Mouse (Mus musculus) heart, postnatal 0 days (tissue): ENCODE data around the gene Heatr5b. TPM values are rescaled to one million over a fixed set of nuclear protein-coding genes. Genes with fewer than 3 reads are reported as not detected.

Experiments
- ATAC-seq: fragments of 200-750 bp; cut with Nextera tagmentation; 2 replicates; pipeline ENCODE4 v1.8.0; 2017; ENCODE audit warnings: low read depth, moderate number of reproducible peaks, moderate library complexity; ENCODE audit not compliant: insufficient read depth
- DNase-seq: peaks from one replicate; pipeline ENCODE4 v3.0.0-alpha.2; 2016; ENCODE audit warnings: low spot score
- H3K27ac ChIP-seq: fragments of 300-500 bp; sonication (generic); 2 replicates; pipeline ENCODE4 v1.5.1; 2014; ENCODE audit warnings: low read depth, mild to moderate bottlenecking
- H3K27me3 ChIP-seq: fragments of 300-500 bp; sonication (generic); 2 replicates; pipeline ENCODE4 v1.6.1; 2014; ENCODE audit warnings: low read length, mixed read lengths; ENCODE audit not compliant: control insufficient read depth, insufficient read depth
- H3K36me3 ChIP-seq: fragments of 300-500 bp; sonication (generic); replicated peaks from 2 replicates; pipeline ENCODE4 v1.6.1; 2014; ENCODE audit warnings: low read length, mixed read lengths; ENCODE audit not compliant: control insufficient read depth, insufficient read depth
- H3K4me1 ChIP-seq: fragments of 300-500 bp; sonication (generic); 2 replicates; pipeline ENCODE4 v1.6.1; 2014; ENCODE audit warnings: antibody characterized with exemption; ENCODE audit not compliant: control insufficient read depth, insufficient read depth
- H3K4me2 ChIP-seq: fragments of 300-500 bp; sonication (generic); 2 replicates; pipeline ENCODE4 v1.6.1; 2014; ENCODE audit warnings: low read depth, mild to moderate bottlenecking, low read length, moderate library complexity
- H3K4me3 ChIP-seq: fragments of 300-500 bp; sonication (generic); 2 replicates; pipeline ENCODE4 v1.5.1; 2014; ENCODE audit warnings: low read depth, low read length
- H3K9ac ChIP-seq: fragments of 300-500 bp; sonication (generic); replicated peaks from 2 replicates; pipeline ENCODE4 v1.6.1; 2014; ENCODE audit warnings: low read depth, low read length, mixed read lengths
- H3K9me3 ChIP-seq: fragments of 300-500 bp; sonication (generic); replicated peaks from 2 replicates; pipeline ENCODE4 v1.6.1; 2016; ENCODE audit warnings: low read length; ENCODE audit not compliant: control insufficient read depth
- CTCF ChIP-seq: IDR thresholded peaks from 2 replicates; pipeline ENCODE4 v1.5.1; 2016; ENCODE audit warnings: antibody characterized with exemption, control low read depth, low read depth
- EP300 ChIP-seq: IDR thresholded peaks from 2 replicates; pipeline ENCODE4 v1.6.1; 2016; ENCODE audit warnings: antibody characterized with exemption, low read depth
- WGBS: fragments of 180-500 bp; shearing (Covaris S2); extraction: QIAGEN DNeasy Blood & Tissue Kit; methylation state at CpG from one replicate; pipeline ENCODE4 v1.1.7; 2014; 5-methylcytosine and 5-hydroxymethylcytosine counted together
- polyA plus RNA-seq: library from polyadenylated mRNA; unstranded; fragments of >200 nt; fragmentation: Nextera tagmentation; extraction: Ambion mirVana; gene quantifications from 2 replicates; pipeline ENCODE4 v1.2.1, GENCODE M21; 2015
- total RNA-seq: library from RNA; depleted of rRNA; stranded (reverse); fragments of >200 nt; gene quantifications from 2 replicates; pipeline ENCODE4 v1.2.3, GENCODE M21; 2014; ENCODE audit warnings: low replicate concordance; rRNA removed

The Heatr5b gene
- total and polyA plus RNA-seq, 2 experiments from 2014 or later = 13.8 to 56.7 TPM

DNA sequence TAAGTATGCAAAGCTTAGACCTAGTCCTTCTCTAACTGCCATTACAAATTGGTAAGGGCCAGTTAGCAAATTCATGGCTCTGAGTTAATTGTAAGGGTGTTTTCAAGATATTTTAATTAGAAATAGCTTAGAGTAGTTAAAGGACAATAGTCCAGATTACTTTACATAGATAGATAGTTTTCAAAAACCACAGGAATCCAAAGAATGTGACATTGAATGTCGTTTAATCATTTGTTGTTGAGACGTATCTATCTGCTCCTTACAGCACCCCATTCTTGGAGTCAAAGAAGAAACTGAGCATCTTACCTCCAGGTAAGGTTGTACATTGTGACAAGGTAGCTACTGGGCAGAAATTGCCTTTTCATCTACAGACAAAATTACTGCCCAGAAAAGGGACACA, 124.9 kb downstream of the Heatr5b start:
- Histone ChIP-seq H3K4me1 (no peaks in the 10 kb centered on the region), H3K36me3 (peaks cover 10% of the 10 kb centered on the region; the same call in 1 of the 2 replicates), H3K9ac (no peak overlapping the region), H3K9me3 (0 out of 2 replicates have a peak, but pooled peaks cover 6% of the 10 kb centered on the region), H3K4me3 (no peak overlapping the region), H3K27me3 (no peaks in the 10 kb centered on the region), H3K27ac (no peak overlapping the region), H3K4me2 (no peak overlapping the region)
- no peak for TF ChIP-seq CTCF
- no peak for TF ChIP-seq EP300
- DNase-seq (no peak), ATAC-seq (no peak)
- 50% methylated on average over 2 of the region's 2 CpGs for WGBS

DNA sequence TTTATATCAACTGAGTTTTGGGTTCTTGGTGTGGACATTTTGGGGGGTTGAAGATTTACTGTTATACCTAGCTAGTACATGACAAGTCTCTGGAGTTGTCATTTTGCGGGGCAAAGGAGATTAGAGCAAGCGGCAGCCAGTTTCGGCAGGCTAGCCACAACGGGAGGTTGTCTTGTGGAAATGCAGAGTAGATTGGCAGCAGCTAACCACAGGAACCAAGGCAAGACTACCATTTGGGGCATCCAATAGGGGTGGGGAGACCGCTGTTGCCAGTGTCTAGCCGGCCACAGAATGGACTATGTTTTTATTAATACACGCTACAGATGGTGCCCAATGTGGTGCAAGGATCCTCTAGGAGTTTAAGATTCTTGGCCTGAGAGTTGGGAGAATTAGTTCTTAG, 126.7 kb downstream of the Heatr5b start:
- Histone ChIP-seq H3K36me3 (peaks cover 10% of the 10 kb centered on the region; the same call in 1 of the 2 replicates), H3K9me3 (0 out of 2 replicates have a peak, but pooled peaks cover 6% of the 10 kb centered on the region), H3K4me1 (no peaks in the 10 kb centered on the region), H3K9ac (no peak overlapping the region), H3K27me3 (no peaks in the 10 kb centered on the region), H3K4me3 (no peak overlapping the region), H3K27ac (no peak overlapping the region), H3K4me2 (no peak overlapping the region)
- WGBS = 73% methylated on average over 7 of the region's 7 CpGs
- DNase-seq (no peak), ATAC-seq (no peak)
- no peak for TF ChIP-seq CTCF
- no peak for TF ChIP-seq EP300

DNA sequence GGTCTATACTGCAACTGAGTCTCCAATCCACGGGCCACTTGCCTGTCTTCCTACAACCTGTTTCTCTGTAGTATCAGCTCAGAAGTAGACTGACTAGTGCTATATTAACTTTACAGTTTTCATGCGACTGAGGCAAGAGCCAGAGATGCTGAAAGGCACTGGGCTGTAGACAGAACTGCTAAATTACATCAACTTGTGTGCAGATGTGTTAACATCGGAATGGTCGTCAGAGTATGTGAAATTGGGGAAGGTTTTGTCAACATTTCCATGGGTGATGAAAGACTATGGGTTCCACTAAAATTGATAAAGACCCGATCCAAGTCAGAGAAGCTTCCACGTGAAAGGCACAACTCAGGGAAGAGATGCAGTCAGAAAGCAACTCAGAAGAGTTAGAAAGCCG, 132.2 kb downstream of the Heatr5b start:
- Histone ChIP-seq H3K27me3 (no peaks in the 10 kb centered on the region), H3K9ac (no peak overlapping the region), H3K4me1 (no peaks in the 10 kb centered on the region), H3K4me2 (no peak overlapping the region), H3K36me3 (peaks cover 20% of the 10 kb centered on the region), H3K4me3 (no peak overlapping the region), H3K9me3 (0 out of 2 replicates have a peak, but pooled peaks cover 6% of the 10 kb centered on the region), H3K27ac (no peak overlapping the region)
- TF ChIP-seq CTCF (no peak), EP300 (no peak)
- WGBS = 79% methylated on average over 7 of the region's 7 CpGs
- DNase-seq = no peak
- no peak for ATAC-seq

Other genes with a start within 250 kb of the Heatr5b start
- gene Strn, start 98.2 kb downstream of the Heatr5b start, total RNA-seq = 29.1 and 44.3 TPM in 2 replicates
- 8.0 and 8.2 TPM in 2 replicates for gene Strn, start 98.2 kb downstream of the Heatr5b start, polyA plus RNA-seq
- gene Gpatch11, start 203 bp upstream of the Heatr5b start, total RNA-seq = 3.8 and 4.6 TPM in 2 replicates
- 43.7 and 45.0 TPM in 2 replicates for gene Gpatch11, start 203 bp upstream of the Heatr5b start, polyA plus RNA-seq
- 4.7 and 15.6 TPM in 2 replicates for gene Eif2ak2, start 47.2 kb upstream of the Heatr5b start, total RNA-seq
- gene Eif2ak2, start 47.2 kb upstream of the Heatr5b start, polyA plus RNA-seq = 7.4 and 11.6 TPM in 2 replicates
- gene Sult6b1, start 71.6 kb upstream of the Heatr5b start, total RNA-seq = not detected in 2 replicates
- gene Sult6b1, start 71.6 kb upstream of the Heatr5b start, polyA plus RNA-seq = 0.14 TPM in 1 of 2 replicates, not detected in the other
- 21.4 and 56.7 TPM in 2 replicates for gene Cebpzos, start 81.1 kb upstream of the Heatr5b start, total RNA-seq
- 134 and 145 TPM in 2 replicates for gene Cebpzos, start 81.1 kb upstream of the Heatr5b start, polyA plus RNA-seq
- 6.1 and 9.4 TPM in 2 replicates for gene Cebpz, start 101.7 kb upstream of the Heatr5b start, total RNA-seq
- 27.9 and 28.4 TPM in 2 replicates for gene Cebpz, start 101.7 kb upstream of the Heatr5b start, polyA plus RNA-seq
- 21.5 and 31.8 TPM in 2 replicates for gene Ndufaf7, start 101.8 kb upstream of the Heatr5b start, total RNA-seq
- 60.7 and 61.6 TPM in 2 replicates for gene Ndufaf7, start 101.8 kb upstream of the Heatr5b start, polyA plus RNA-seq
- gene Prkd3, start 185.5 kb upstream of the Heatr5b start, total RNA-seq = 36.8 and 39.7 TPM in 2 replicates
- gene Prkd3, start 185.5 kb upstream of the Heatr5b start, polyA plus RNA-seq = 11.7 and 12.4 TPM in 2 replicates
- 8.2 and 26.3 TPM in 2 replicates for gene Qpct, start 216.5 kb upstream of the Heatr5b start, total RNA-seq
- gene Qpct, start 216.5 kb upstream of the Heatr5b start, polyA plus RNA-seq = 21.2 TPM in 2 replicates